Mouse (Mus musculus) retina, postnatal 1 day (tissue): ENCODE measurements around the gene Prmt7.

Experiments
- DNase-seq: peaks from one replicate; pipeline ENCODE4 v3.0.0-alpha.2; 2012

The Prmt7 gene

GRCm38 (mm10) chr8:106226589-106226988, 15.9 kb downstream of the Prmt7 start:
- DNase-seq: peak; percentile 73

- no peak for DNase-seq
Measured at GRCm38 (mm10) chr8:106231536-106231935, 20.8 kb downstream of the Prmt7 start.

DNA sequence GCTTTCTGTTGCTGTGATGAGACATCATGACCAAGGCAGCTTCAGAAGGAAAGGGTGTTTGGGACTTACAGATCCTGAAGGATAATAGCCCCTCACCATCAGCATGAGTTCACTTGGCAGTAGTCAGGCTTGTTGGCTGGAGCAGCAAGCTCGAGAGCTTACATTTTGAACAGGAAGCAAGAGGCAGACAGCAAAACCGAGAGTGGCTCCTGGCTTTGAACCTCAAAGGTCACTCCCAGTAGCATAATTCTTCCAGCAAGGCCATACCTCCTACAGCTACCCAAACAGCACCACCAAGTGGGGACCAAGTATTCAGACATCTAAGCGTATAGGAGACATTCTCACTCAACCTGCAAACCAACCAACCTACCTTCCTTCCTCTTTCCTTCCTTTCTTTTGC, 22.0 kb downstream of the Prmt7 start:
- DNase-seq: no peak

DNA sequence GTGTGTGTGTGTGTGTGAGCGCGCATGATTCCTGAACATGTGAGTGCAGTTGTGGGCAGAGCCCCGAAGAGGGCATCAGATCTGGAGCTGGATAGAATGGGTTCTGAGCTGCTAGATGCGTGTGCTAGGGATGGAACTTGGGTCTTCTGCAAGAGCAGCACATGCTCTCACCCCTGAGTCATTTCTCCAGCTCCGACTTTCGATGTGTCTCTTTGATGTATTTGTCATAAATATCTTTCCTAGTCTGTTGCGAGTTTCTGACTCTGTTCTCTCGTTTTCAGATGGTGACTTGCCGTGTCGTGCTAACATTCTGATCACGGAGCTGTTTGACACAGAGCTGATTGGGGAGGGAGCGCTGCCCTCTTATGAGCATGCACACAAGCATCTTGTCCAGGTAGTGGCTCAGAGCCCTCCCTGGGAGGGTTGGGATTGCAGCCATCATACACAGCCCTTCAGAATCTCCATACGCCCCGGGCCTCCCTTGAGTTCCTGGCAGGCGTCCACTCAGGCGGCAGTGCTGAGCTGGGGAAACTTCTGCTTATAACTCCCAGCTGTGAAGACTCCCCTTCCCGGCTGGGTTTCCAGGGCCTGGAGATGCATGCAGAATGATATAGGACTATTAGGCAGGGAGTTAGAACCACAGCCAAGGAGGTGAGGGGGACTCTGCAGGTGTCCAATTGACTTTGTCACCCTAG, 24.0 kb downstream of the Prmt7 start:
- no peak for DNase-seq

DNA sequence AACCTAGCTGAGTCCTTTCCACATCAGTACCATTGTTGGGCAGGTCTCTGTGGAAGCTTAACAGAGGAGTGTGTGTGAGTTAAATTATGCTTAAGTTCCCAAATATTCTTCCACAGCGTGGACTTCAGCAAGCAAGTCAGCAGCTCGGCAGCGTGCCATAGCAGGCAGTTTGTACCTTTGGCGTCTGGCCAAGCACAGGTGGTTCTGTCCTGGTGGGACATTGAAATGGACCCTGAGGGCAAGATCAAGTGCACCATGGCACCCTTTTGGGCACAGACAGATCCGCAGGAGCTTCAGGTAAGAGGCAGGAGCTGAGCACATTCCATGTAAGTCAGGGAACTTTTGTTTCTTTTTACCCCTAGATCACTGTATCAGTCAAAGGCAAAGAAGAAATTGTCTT, 26.4 kb downstream of the Prmt7 start:
- no peak for DNase-seq

- no peak for DNase-seq
Measured at GRCm38 (mm10) chr8:106250186-106250585, 39.5 kb downstream of the Prmt7 start.

DNA sequence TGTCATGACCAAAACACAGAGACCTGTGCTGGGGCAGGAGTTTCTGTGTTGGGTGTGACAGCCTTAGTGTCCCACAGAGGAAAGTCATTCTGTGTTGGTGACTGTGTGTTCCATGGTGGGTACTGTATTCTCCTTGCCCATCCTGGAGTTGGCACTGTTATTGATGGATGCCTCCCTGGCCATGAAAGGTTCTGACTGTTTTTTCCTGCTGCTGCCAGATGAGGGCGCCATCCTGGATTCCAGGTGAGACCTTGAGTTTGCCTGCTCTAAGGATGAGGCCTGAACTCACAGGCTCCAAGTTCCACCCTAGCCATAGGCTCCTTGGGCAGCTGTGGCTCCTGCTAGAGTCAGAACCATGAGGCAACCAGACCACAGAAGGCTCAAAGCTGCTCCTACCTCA, 47.4 kb downstream of the Prmt7 start:
- no peak for DNase-seq

GRCm38 (mm10) chr8:106259579-106260255, 49.0 kb downstream of the Prmt7 start:
- no peak for DNase-seq

DNA sequence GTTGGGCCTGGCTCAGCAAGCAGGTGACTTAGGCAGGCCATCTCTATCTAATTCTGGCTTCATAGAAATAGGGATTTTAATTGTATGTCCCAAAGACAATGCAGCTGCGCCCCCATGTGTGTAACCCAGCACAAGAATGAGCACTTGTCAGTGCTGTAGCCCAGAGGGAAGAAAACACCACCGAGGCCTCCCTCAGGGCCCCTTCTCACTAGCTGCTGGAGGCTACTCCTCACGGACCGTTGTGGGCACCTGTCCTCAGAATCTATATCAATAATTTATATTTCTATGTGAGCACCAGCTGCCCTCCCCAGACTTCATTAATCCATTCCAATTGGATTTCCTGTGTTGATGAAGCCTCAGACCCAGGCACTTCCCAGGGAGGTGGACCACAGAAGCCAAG, 50.2 kb downstream of the Prmt7 start:
- DNase-seq: no peak

DNA sequence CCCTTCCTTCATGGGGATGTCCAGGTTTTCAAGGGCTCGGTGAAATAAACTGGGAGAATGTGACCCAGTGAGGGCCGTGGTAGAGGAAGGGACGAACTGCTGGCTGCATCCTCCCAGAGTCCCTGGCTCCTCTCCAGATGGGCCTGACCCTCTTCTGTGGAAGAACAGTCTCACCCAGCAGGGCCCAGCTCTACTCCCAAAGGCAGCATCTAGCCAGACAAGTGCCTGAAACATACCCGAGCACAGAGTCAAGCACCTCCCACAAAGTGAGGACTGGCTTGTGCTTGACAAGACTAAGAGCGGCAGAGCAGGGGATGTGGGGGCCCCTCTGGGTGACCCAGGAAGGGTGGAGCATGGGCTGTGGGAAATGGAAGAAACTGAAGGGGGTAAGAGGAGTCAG, 51.6 kb downstream of the Prmt7 start:
- no peak for DNase-seq

DNA sequence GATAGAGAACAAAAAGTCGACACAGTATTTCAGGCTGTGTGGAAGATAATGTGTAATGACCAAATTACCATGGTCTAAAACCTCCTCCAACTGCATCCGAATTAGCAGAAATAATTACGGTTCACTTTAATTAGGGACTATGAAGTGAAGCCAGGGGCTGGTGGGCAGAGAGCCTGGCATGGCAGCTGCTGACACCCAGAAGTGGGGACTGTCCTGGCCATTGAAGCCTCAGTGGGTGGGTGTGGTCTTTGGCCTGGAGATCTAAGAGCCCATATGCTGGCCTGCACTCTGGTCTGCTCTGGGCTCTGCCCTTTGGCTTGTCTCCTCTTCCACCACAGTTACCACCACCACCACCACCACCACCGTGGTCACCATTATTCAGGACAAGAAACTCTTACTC, 53.2 kb downstream of the Prmt7 start:
- DNase-seq: no peak

DNA sequence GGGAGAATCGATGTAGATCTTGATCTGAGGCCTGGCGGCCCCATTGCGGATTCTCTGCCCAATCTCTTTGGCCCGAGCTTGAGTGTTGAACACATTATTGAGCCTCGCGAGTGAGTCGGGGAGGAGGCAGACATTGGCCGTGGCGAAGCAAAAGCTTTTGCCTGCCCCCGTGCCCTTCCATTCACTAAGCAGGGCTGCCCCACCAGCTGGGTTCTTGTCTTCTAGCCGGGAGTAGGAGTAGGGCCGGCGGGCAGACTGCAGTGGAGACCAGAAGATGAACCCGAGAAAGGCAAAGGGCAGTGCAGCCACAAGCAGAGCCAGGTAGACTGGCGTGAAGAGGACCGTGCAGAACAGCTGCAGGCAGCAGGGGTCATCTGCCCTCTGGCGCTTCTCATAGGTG, 54.7 kb downstream of the Prmt7 start:
- no peak for DNase-seq

- no peak for DNase-seq
Measured at GRCm38 (mm10) chr8:106268710-106269346, 58.1 kb downstream of the Prmt7 start.

DNA sequence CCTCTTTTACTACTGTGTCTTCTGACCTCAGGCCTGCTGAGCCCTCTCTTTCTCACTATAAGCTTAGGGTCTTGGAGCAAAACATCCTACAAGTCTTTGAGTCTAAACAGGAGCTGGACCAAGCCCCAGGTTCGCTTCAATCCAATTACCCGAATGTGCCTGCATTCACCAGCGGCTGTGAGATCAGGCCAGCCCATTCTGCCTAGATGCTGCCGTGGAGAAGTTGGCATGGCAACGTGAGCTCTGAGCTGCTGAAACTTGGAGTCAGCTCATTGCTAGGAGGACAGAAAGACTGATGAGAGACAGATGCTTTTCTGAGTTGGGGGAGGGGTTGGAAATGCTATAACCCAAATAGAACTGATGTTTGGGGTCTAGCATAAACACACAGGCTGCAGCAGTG, 60.1 kb downstream of the Prmt7 start:
- peak; percentile 54 for DNase-seq

GRCm38 (mm10) chr8:106271378-106271777, 60.6 kb downstream of the Prmt7 start:
- DNase-seq: peak; percentile 30

DNA sequence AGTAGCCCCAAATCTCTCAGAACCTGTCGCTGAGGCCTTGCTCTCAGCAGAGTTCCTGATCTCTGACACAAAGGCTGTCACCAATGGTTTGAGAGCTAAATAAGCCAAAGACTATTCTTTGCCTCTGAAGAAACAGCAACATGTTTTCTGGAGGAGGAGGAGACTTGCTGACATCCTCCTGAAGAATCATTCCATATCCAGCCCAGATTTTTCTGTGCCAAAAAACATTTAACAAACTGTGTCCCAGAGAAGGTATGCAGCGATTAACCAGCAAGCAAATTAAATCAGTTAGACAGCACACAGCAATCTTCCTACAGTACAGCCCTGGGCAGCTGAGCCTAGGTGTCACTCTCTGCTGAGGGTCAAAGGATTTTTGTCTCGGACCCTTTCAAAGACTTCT, 62.7 kb downstream of the Prmt7 start:
- DNase-seq: no peak

DNA sequence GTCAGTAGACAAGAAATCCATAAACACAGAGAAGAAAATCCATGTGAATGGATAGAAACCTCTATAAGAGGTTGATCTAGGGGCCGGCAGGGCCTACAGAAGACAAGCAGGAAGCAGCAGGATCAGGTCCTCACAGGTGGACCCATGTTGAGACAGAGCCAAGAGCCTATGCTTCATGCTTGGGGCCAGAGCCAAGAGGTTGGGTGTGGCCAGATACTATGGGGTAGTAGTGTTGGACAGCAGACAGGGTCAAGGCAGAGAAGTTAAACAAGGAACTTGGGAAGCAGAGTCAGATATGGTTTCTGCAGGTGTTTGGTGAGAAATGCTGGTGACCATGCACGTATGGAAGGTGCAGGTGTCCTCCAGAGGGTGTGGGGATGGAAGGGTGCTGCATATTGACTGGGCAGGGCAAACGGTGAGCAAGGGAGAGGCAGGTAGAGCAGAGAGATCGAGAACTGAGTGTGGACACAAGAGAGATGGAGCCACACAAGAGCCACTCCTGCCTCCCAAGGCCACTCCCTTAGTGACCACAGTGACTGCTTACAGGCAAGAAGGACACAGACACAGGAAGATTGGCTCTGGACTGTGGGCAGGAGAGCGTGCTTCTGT, 66.1 kb downstream of the Prmt7 start:
- DNase-seq: no peak

DNA sequence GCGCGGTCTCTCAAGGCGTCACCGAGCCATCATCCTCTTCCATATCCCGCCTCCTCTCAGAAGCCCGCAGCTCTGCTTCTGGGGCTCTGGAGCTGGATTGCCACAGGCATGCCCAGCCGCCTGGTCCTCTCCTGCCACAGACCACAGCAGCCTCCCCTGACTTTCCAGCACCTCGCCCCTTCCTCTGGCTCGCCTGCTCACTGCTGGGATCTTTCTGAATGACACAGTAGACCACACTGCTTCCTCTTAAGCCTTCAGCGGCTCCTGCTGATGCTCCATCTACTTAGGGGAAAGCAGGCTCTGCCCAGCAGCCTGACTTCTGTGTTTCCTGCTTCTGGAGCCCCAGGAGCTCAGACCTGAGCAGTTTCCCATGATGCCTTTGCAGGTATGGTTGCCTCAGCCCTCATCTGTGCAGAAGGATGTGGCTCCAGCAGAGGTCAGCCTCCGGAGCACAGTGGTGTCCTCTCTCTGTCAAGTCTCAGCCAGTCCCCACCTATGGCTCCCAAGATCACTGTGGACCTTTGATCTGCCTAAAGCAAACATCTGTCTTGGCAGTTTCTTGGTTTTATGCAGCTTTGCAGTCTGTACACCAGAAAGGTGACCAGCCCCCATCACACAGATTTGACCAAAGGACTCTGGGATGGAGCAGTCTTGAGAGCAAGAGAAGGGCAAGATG, 67.8 kb downstream of the Prmt7 start:
- DNase-seq: no peak

DNA sequence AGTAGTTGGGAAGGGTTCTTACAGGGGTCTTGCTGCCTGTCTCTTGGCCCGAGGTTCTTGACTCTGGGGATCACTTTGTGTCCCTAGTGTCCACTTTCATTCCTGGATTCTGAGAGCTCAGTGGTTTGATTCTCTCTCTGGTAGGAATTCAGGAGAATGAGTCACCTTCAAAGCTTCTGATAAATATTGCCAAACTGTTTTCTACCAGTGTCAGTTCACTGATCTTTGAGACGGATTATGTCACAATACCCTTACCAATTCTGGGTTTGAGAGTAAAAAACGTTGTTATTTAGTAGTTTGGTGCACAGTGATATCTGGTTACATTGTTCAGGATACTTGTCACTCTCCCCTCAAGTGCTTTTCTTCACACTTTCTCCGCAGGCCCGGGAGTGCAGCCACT, 69.4 kb downstream of the Prmt7 start:
- no peak for DNase-seq

GRCm38 (mm10) chr8:106280844-106281243, 70.1 kb downstream of the Prmt7 start:
- DNase-seq: no peak

GRCm38 (mm10) chr8:106287445-106287844, 76.7 kb downstream of the Prmt7 start:
- no peak for DNase-seq

GRCm38 (mm10) chr8:106288732-106289131, 78.0 kb downstream of the Prmt7 start:
- DNase-seq: no peak

DNA sequence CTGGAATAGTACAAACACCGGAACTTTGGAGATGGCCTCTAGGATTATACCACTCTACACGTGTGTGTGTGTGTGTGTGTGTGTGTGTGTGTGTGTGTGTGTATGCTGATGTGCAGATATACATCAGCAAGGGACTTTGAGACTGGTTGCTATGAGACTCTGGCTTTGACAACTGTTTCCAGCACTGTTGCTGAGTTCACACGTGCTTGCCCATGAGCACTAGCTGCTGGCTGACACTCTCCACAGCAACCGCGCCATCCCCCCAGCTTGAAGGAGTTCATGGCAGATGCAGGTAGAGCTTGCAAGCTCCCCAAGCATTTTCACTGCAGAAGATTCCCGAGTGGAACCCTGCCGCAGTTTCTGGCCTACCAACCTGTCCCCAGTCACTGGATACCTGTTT, 78.7 kb downstream of the Prmt7 start:
- DNase-seq: no peak
